Mouse (Mus musculus) embryonic fibroblast, embryonic 13.5 days (primary cell): ENCODE measurements at regions not wholly inside any gene's neighbourhood (a gene's known extent, or its start where the extent isn't known, plus 50 kb on each side); places are given as distances from the start of the nearest gene placed in this dataset.

Source experiments
- CTCF ChIP-seq: IDR thresholded peaks from 2 replicates; pipeline ENCODE4 v1.5.1; 2011; ENCODE audit warnings: mild to moderate bottlenecking, control low read depth, low read length, moderate library complexity, borderline replicate concordance; ENCODE audit not compliant: insufficient read depth
- POLR2A ChIP-seq: IDR thresholded peaks from 2 replicates; pipeline ENCODE4 v1.6.1; 2011; ENCODE audit warnings: low read depth, mild to moderate bottlenecking, control low read depth, low read length, moderate library complexity

DNA sequence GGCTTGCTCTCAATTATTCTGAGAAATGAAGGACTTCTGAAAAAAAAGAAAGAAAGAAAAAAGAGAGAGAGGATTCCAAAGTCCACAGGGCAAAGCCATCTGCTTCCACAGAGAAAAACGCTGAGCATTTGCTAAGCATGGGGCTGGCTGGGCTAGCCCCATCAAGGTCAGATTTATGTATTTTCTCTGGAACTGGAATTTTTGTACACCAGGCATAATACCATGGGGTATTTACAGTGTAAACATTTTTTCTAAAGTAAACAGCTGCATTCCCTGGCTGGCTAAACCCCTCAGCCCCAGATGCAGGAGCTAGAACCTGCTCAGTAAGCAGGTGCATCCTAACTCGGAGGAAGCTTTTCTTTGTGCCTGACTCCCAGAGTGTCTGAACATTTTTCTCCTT, 135.8 kb upstream of the Lrig1 start:
- TF ChIP-seq CTCF (no peak), POLR2A (no peak)
